Mouse (Mus musculus) megakaryocyte, embryonic 14.5 days (primary cell): ENCODE measurements around the gene Tead2.

Experiments used
- FLI1 ChIP-seq: IDR thresholded peaks from 2 replicates; pipeline ENCODE4 v1.6.1; 2012; ENCODE audit warnings: low read length, inconsistent platforms, mixed read lengths
- GATA1 ChIP-seq: IDR thresholded peaks from 3 replicates; pipeline ENCODE4 v1.6.1; 2012; ENCODE audit warnings: mixed read lengths, low read length, inconsistent platforms, borderline replicate concordance

- TF ChIP-seq GATA1 (no peak), FLI1 (no peak)
These were observed 13.0 kb downstream of the Tead2 start for GRCm38 (mm10) chr7:45228548-45228947.
